Comparison of ENCODE assay signal across 9 mouse cellular contexts in genomic region chr15:100761419-100762185, GRCm38 (mm10). TPM values are rescaled to one million over a fixed set of nuclear protein-coding genes. Genes with fewer than 3 reads are reported as not detected.
DNase-seq lines count a peak whose midpoint lies in the region; ATAC-seq and TF ChIP-seq lines count a peak whose summit lies in the region.
"Had no signal": no experiment of that assay in that cellular context is flagged by ENCODE, and none has a peak within 500 bp of the region (broad histone marks: within the 10 kb centered on the region; RNA-seq: fewer than 3 reads in every experiment).

Gene Slc4a8 (plus strand): TSS chr15:100761747.

- no peak for TF ChIP-seq POLR2A in bone marrow macrophage, adult 2 months (IDR thresholded peaks at IDR 0.05; ENCODE audit: borderline replicate concordance, low read depth, low read length)
- peak; percentile 42 for TF ChIP-seq POLR2A in myocyte (IDR thresholded peaks at IDR 0.05; ENCODE audit: insufficient read length, low read depth)

- no peaks in the 10 kb centered on the region for H3K36me3 ChIP-seq in erythroblast, embryonic 14.5 days (ENCODE audit: control insufficient read depth)
- H3K36me3 ChIP-seq in heart, embryonic 12.5 days, result no peaks in the 10 kb centered on the region
- no peaks in the 10 kb centered on the region for H3K36me3 ChIP-seq in kidney, postnatal 0 days (ENCODE audit: insufficient read depth, low read length)
- H3K36me3 ChIP-seq in liver, embryonic 11.5 days (ENCODE audit: control insufficient read depth, insufficient read depth, low read length), result no peaks in the 10 kb centered on the region
- H3K36me3 ChIP-seq in myocyte (ENCODE audit: control insufficient read depth, insufficient read depth), result no peaks in the 10 kb centered on the region
- H3K36me3 ChIP-seq: G1E had no signal

- H3K4me3 ChIP-seq in bone marrow macrophage, adult 2 months (ENCODE audit: insufficient read depth, low read length), result peak within 1 kb of the TSS; percentile 57
- peak within 1 kb of the TSS; percentile 65 for H3K4me3 ChIP-seq in erythroblast, embryonic 14.5 days (replicated peaks)
- H3K4me3 ChIP-seq in heart, embryonic 12.5 days, result peak within 1 kb of the TSS; percentile 51
- H3K4me3 ChIP-seq in kidney, postnatal 0 days (replicated peaks; ENCODE audit: low read depth, low read length), result peak within 1 kb of the TSS; percentile 49
- peak within 1 kb of the TSS; percentile 56 for H3K4me3 ChIP-seq in liver, embryonic 11.5 days (ENCODE audit: low read depth, low read length)
- H3K4me3 ChIP-seq in myocyte, result peak within 1 kb of the TSS; percentile 37

- no peak within 1 kb of the TSS for H3ac ChIP-seq in myocyte (ENCODE audit: control insufficient read depth, insufficient read length)

- peak within 1 kb of the TSS; percentile 76 for H3K4me2 ChIP-seq in heart, embryonic 12.5 days
- H3K4me2 ChIP-seq in kidney, postnatal 0 days (ENCODE audit: low read length), result peak within 1 kb of the TSS; percentile 67
- peak within 1 kb of the TSS; percentile 78 for H3K4me2 ChIP-seq in liver, embryonic 11.5 days
- H3K4me2 ChIP-seq in myocyte (ENCODE audit: low read depth), result peak within 1 kb of the TSS; percentile 100

- peak; percentile 93 for ATAC-seq in heart, embryonic 12.5 days (ENCODE audit: insufficient number of reproducible peaks, low FRiP score)
- ATAC-seq in kidney, postnatal 0 days (replicated peaks; ENCODE audit: low FRiP score, low read depth), result peak; percentile 92
- peak; percentile 85 for ATAC-seq in liver, embryonic 11.5 days (replicated peaks; ENCODE audit: low FRiP score)

- WGBS in heart, embryonic 12.5 days, result under 1% methylated on average over 64 of the region's 64 CpGs
- WGBS in kidney, postnatal 0 days, result under 1% methylated on average over 63 of the region's 64 CpGs
- WGBS in liver, embryonic 11.5 days, result 1% methylated on average over 61 of the region's 64 CpGs

- 0 out of 2 replicates have a peak, but pooled peaks have one; percentile 10 for TF ChIP-seq CTCF in bone marrow macrophage, adult 2 months (IDR thresholded peaks at IDR 0.05; ENCODE audit: low read depth, low read length)
- peak; percentile 56 for TF ChIP-seq CTCF in kidney, postnatal 0 days (IDR thresholded peaks at IDR 0.05; ENCODE audit: low read depth)

- H3K27me3 ChIP-seq in erythroblast, embryonic 14.5 days (ENCODE audit: control insufficient read depth), result peaks cover 79% of the 10 kb centered on the region
- H3K27me3 ChIP-seq in heart, embryonic 12.5 days (replicated peaks), result peaks cover 59% of the 10 kb centered on the region
- no peaks in the 10 kb centered on the region for H3K27me3 ChIP-seq in kidney, postnatal 0 days (ENCODE audit: insufficient read depth, low read length)
- H3K27me3 ChIP-seq in liver, embryonic 11.5 days (replicated peaks; ENCODE audit: control insufficient read depth, insufficient read depth, low read length), result peaks cover 45% of the 10 kb centered on the region
- no peaks in the 10 kb centered on the region for H3K27me3 ChIP-seq in myocyte (ENCODE audit: control insufficient read depth, insufficient read depth, insufficient read length)

- no peaks in the 10 kb centered on the region for H3K79me2 ChIP-seq in myocyte (ENCODE audit: control insufficient read depth, insufficient read depth)

- peaks cover 6% of the 10 kb centered on the region; the same call in 1 of the 2 replicates for H3K4me1 ChIP-seq in bone marrow macrophage, adult 2 months (ENCODE audit: control insufficient read depth, insufficient read depth, low read length)
- peaks cover 25% of the 10 kb centered on the region for H3K4me1 ChIP-seq in erythroblast, embryonic 14.5 days (ENCODE audit: control insufficient read depth)
- H3K4me1 ChIP-seq in heart, embryonic 12.5 days (replicated peaks), result peaks cover 11% of the 10 kb centered on the region
- peaks cover 6% of the 10 kb centered on the region; the same call in 1 of the 2 replicates for H3K4me1 ChIP-seq in kidney, postnatal 0 days (replicated peaks; ENCODE audit: insufficient read depth, low read length)
- H3K4me1 ChIP-seq in liver, embryonic 11.5 days (replicated peaks; ENCODE audit: control insufficient read depth, insufficient read depth, low read length), result 0 out of 2 replicates have a peak, but pooled peaks cover 7% of the 10 kb centered on the region

- DNase-seq in A20 (ENCODE audit: low read depth, low spot score), result peak; percentile 95
- peak; percentile 94 for DNase-seq in kidney, postnatal 0 days (ENCODE audit: low spot score)
- peak; percentile 86 for DNase-seq in liver, embryonic 11.5 days (ENCODE audit: low spot score)
- DNase-seq in spleen, postnatal 4 days (ENCODE audit: low spot score in 2 of 2), result peak; percentile 80 to 88

- no peak within 1 kb of the TSS for H3K27ac ChIP-seq in bone marrow macrophage, adult 2 months (ENCODE audit: insufficient read depth, low read depth, low read length)
- no peak within 1 kb of the TSS for H3K27ac ChIP-seq in heart, embryonic 12.5 days (ENCODE audit: poor library complexity, severe bottlenecking)
- peak within 1 kb of the TSS; percentile 80 for H3K27ac ChIP-seq in kidney, postnatal 0 days
- H3K27ac ChIP-seq in liver, embryonic 11.5 days (ENCODE audit: low read depth, low read length), result no peak within 1 kb of the TSS

- peak within 1 kb of the TSS; percentile 49 for H3K9ac ChIP-seq in heart, embryonic 12.5 days
- H3K9ac ChIP-seq in kidney, postnatal 0 days (ENCODE audit: low read depth, low read length), result peak within 1 kb of the TSS; percentile 50
- H3K9ac ChIP-seq in liver, embryonic 11.5 days (ENCODE audit: low read depth, low read length), result no peak within 1 kb of the TSS

- peaks cover 3% of the 10 kb centered on the region; the same call in 1 of the 2 replicates for H3K9me3 ChIP-seq in erythroblast, embryonic 14.5 days (ENCODE audit: control insufficient read depth, low read length)
- H3K9me3 ChIP-seq in heart, embryonic 12.5 days (replicated peaks), result no peaks in the 10 kb centered on the region
- no peaks in the 10 kb centered on the region for H3K9me3 ChIP-seq in kidney, postnatal 0 days (replicated peaks; ENCODE audit: low read length)
- H3K9me3 ChIP-seq in liver, embryonic 11.5 days (ENCODE audit: control insufficient read depth, low read length), result no peaks in the 10 kb centered on the region

TF ChIP-seq in myocyte, 11 proteins besides CTCF, POLR2A, EP300 and RAD21:
- TF ChIP-seq MYOD1 (IDR thresholded peaks at IDR 0.05; ENCODE audit: control insufficient read depth in 1 of 3, insufficient read length in 2 of 3, low read depth in 2 of 3) (peak in 2 of 3 experiments; percentile 5 to 25), TCF3 (IDR thresholded peaks at IDR 0.05; ENCODE audit: insufficient read length, low read depth) (no peak), POLR2AphosphoS2 (IDR thresholded peaks at IDR 0.05; ENCODE audit: insufficient read length, low read depth) (no peak), E2F4 (IDR thresholded peaks at IDR 0.05; ENCODE audit: insufficient read depth) (no peak), MAX (IDR thresholded peaks at IDR 0.05; ENCODE audit: low read depth) (no peak), TCF12 (IDR thresholded peaks at IDR 0.05; ENCODE audit: insufficient read depth, poor library complexity, severe bottlenecking) (no peak), MYOG (IDR thresholded peaks at IDR 0.05; ENCODE audit: control insufficient read depth in 1 of 3, insufficient read depth in 1 of 3, insufficient read length in 2 of 3, low read depth in 2 of 3) (peak in 2 of 3 experiments; percentile 19 to 48), USF1 (IDR thresholded peaks at IDR 0.05; ENCODE audit: low read depth) (no peak), CEBPB (IDR thresholded peaks at IDR 0.05; ENCODE audit: insufficient read depth, poor library complexity, severe bottlenecking) (no peak), REST (IDR thresholded peaks at IDR 0.05; ENCODE audit: insufficient read depth, insufficient read length) (no peak), SRF (IDR thresholded peaks at IDR 0.05; ENCODE audit: control insufficient read depth, insufficient read length, low read depth) (peak; percentile 24)

RNA-seq across cellular contexts. Expression of gene Slc4a8, which starts in this region (rescaled TPM):
- polyA plus RNA-seq in bone marrow macrophage, adult 2 months (2012; ENCODE audit: insufficient read depth, insufficient read length, missing spikeins), result 0.85 TPM in 1 of 2 replicates, not detected in the other
- 0.09 TPM in 1 of 2 replicates, not detected in the other for polyA plus RNA-seq in erythroblast, embryonic 14.5 days (2012)
- polyA plus RNA-seq in heart, embryonic 12.5 days (2016; fragmentation: Nextera tagmentation; extraction: Ambion mirVana), result 1.1 and 1.2 TPM in 2 replicates
- polyA plus RNA-seq in kidney, postnatal 0 days (2015; fragmentation: Nextera tagmentation; extraction: Ambion mirVana), result 7.5 and 9.5 TPM in 2 replicates
- 1.5 TPM in 2 replicates for polyA plus RNA-seq in liver, embryonic 11.5 days (2014; fragmentation: Nextera tagmentation; extraction: Ambion mirVana)
- 13.3 TPM for polyA plus RNA-seq in myocyte (2012; fragmentation: generic; extraction: Trizol)
- polyA plus RNA-seq: G1E had no signal
